Mouse (Mus musculus) bone marrow macrophage, adult 2 months (primary cell): ENCODE results near the gene Lrba.

ENCODE experiments used
- CTCF ChIP-seq: IDR thresholded peaks from 2 replicates; pipeline ENCODE4 v1.5.1; 2012; ENCODE audit warnings: low read depth, mild to moderate bottlenecking, low read length, moderate library complexity
- POLR2A ChIP-seq: IDR thresholded peaks from 2 replicates; pipeline ENCODE4 v1.6.1; 2012; ENCODE audit warnings: mild to moderate bottlenecking, low read depth, low read length, borderline replicate concordance

GRCm38 (mm10) chr3:86541863-86542397 is 317.4 kb downstream of the Lrba start:
- TF ChIP-seq CTCF (no peak), POLR2A (no peak)
